Mouse (Mus musculus) G1E (cell line): ENCODE measurements around the gene Pzp. TPM values are rescaled to one million over a fixed set of nuclear protein-coding genes. Genes with fewer than 3 reads are reported as not detected.

Experiments
- ATAC-seq: 2 replicates; pipeline ENCODE4 v1.8.0; 2016; ENCODE audit warnings: mild to moderate bottlenecking; ENCODE audit not compliant: insufficient number of reproducible peaks, poor library complexity, low FRiP score, severe bottlenecking; ENCODE audit errors: extremely low read depth
- DNase-seq: peaks from one replicate; pipeline ENCODE4 v3.0.0; 2012; ENCODE audit warnings: low spot score
- H3K27me3 ChIP-seq: 2 replicates; pipeline ENCODE4 v1.6.1; 2012; ENCODE audit warnings: mild to moderate bottlenecking, low read length, inconsistent platforms; ENCODE audit not compliant: insufficient read depth
- H3K36me3 ChIP-seq: replicated peaks from 2 replicates; pipeline ENCODE3; 2012; ENCODE audit warnings: mild to moderate bottlenecking, inconsistent platforms
- H3K4me1 ChIP-seq: 2 replicates; pipeline ENCODE4 v1.6.1; 2012; ENCODE audit warnings: low read depth, low read length, inconsistent platforms, mixed read lengths; ENCODE audit not compliant: insufficient read depth
- H3K4me3 ChIP-seq: 2 replicates; pipeline ENCODE4 v1.5.1; 2012; ENCODE audit warnings: low read depth, mild to moderate bottlenecking, inconsistent platforms, low read length, moderate library complexity, mixed read lengths
- H3K9me3 ChIP-seq: replicated peaks from 2 replicates; pipeline ENCODE4 v1.6.1; 2012; ENCODE audit warnings: inconsistent platforms
- CTCF ChIP-seq: IDR thresholded peaks from 2 replicates; pipeline ENCODE4 v1.5.1; 2012; ENCODE audit warnings: low read depth, low read length, inconsistent platforms, mixed read lengths
- GATA1 ChIP-seq: IDR thresholded peaks from 2 replicates; pipeline ENCODE4 v1.6.1; 2012; ENCODE audit warnings: borderline replicate concordance, low read length, inconsistent platforms, mixed read lengths
- GATA2 ChIP-seq: IDR thresholded peaks from 2 replicates; pipeline ENCODE4 v1.6.1; 2012; ENCODE audit warnings: low read depth, low read length, inconsistent platforms, borderline replicate concordance
- POLR2AphosphoS5 ChIP-seq: IDR thresholded peaks from 2 replicates; pipeline ENCODE4 v1.6.1; 2012; ENCODE audit warnings: low read depth, low read length, inconsistent platforms; ENCODE audit not compliant: insufficient replicate concordance
- TAL1 ChIP-seq: conservative IDR thresholded peaks from 2 replicates; pipeline ENCODE4 v1.6.1; 2012; ENCODE audit warnings: low read depth, low read length, inconsistent platforms, mixed read lengths
- polyA plus RNA-seq: library from polyadenylated mRNA; stranded (reverse); fragments of >175 nt; gene quantifications from 2 replicates; pipeline ENCODE4 v1.2.3, GENCODE M21; 2012
- total RNA-seq, 2 experiments: library from RNA; stranded (forward) in 1 of 2; stranded (reverse) in 1 of 2; fragments of 200-1000 nt in 1 of 2; fragments of >200 nt in 1 of 2; fragmentation: Nextera tagmentation in 1 of 2; gene quantifications; 2 replicates each; pipeline ENCODE4 v1.2.3; 2014 to 2017

The Pzp gene
- total and polyA plus RNA-seq, 3 experiments, result 0.05 TPM; not detected in 2

- TF ChIP-seq POLR2AphosphoS5 (no peak), TAL1 (no peak), CTCF (no peak), GATA2 (no peak), GATA1 (no peak)
- no peaks in the 10 kb centered on the region for H3K4me1 ChIP-seq
- DNase-seq (no peak), ATAC-seq (no peak)
- H3K27me3 ChIP-seq, result no peaks in the 10 kb centered on the region
- H3K9me3 ChIP-seq, result peaks cover 17% of the 10 kb centered on the region
- H3K4me3 ChIP-seq, result no peak overlapping the region
- H3K36me3 ChIP-seq, result no peaks in the 10 kb centered on the region
These were observed 57.1 kb downstream of the Pzp start for GRCm38 (mm10) chr6:128469451-128469850.

- DNase-seq (no peak), ATAC-seq (no peak)
- Histone ChIP-seq H3K4me1 (no peaks in the 10 kb centered on the region), H3K36me3 (no peaks in the 10 kb centered on the region), H3K4me3 (no peak overlapping the region), H3K9me3 (peaks cover 8% of the 10 kb centered on the region), H3K27me3 (no peaks in the 10 kb centered on the region)
- TF ChIP-seq GATA1 (no peak), TAL1 (no peak), CTCF (no peak), POLR2AphosphoS5 (no peak), GATA2 (no peak)
These were observed 59.2 kb downstream of the Pzp start for GRCm38 (mm10) chr6:128467298-128467697.

DNA sequence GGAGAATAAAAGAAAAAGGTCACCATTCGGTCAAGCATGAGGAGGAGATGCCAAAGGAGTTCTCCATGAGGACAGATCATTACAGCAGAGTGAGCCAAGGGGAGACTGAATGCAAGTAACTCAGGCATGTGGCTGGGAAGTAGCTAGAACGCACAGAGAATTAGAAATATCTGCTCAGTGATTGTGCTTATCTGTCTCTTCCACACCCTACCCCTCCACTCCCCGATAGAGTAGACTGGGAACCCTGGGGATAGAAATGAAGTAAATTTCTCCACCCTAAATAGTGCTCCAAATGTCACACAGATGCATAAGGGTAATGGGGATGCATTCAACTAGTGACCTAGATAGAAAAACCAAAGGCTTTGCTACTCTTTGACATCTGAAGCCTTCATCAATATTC, 60.0 kb downstream of the Pzp start:
- no peak overlapping the region for H3K4me3 ChIP-seq
- no peak for TF ChIP-seq CTCF
- TF ChIP-seq GATA2, result no peak
- TF ChIP-seq TAL1, result no peak
- no peak for TF ChIP-seq POLR2AphosphoS5
- TF ChIP-seq GATA1, result no peak
- no peak for DNase-seq
- no peaks in the 10 kb centered on the region for H3K36me3 ChIP-seq
- no peak for ATAC-seq
- H3K9me3 ChIP-seq, result peaks cover 8% of the 10 kb centered on the region
- no peaks in the 10 kb centered on the region for H3K27me3 ChIP-seq
- H3K4me1 ChIP-seq, result no peaks in the 10 kb centered on the region

DNA sequence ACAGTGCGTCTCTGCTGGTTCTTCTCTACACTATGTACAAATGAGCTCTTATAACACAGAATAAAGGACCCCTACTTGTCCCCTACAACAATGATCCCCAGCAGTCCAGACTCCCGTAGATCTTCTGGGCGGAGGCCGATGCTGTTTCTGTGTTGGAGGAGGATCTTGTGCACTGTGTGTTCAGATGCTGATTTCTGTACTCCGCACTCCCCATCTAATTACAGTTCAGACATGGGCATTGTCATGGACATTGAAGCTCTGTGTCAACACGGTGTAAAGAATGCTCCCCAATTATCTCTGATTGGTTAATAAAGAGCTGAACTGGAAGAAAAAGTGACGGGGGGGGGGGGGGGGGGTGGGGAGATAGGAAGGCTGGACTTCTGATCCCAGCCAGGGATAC, 60.5 kb downstream of the Pzp start:
- no peaks in the 10 kb centered on the region for H3K36me3 ChIP-seq
- ATAC-seq (no peak), DNase-seq (no peak)
- H3K4me3 ChIP-seq, result no peak overlapping the region
- no peaks in the 10 kb centered on the region for H3K4me1 ChIP-seq
- H3K9me3 ChIP-seq, result peaks cover 8% of the 10 kb centered on the region
- H3K27me3 ChIP-seq, result no peaks in the 10 kb centered on the region
- TF ChIP-seq TAL1 (no peak), POLR2AphosphoS5 (no peak), GATA1 (no peak), GATA2 (no peak), CTCF (no peak)

DNA sequence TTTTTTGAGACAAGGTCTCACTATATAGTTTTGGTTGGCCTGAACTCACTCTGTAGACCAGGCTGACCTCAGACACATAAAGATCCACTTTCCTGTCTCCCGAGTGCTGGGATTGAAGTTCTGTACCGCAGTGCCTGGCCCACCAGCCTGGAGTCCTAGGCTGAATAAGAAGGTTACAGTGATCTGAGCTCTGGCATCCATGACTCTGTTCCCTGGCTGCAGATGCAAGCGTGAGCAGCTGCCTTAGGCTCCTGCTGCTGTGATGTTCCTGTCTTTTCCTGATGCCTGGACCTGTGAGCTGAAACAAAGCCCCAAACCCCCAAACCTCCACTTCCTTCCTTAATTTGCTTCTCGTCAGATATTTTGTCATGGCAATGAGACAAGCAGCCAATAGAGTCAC, 61.5 kb downstream of the Pzp start:
- ATAC-seq, result no peak
- no peaks in the 10 kb centered on the region for H3K4me1 ChIP-seq
- TF ChIP-seq GATA1, result no peak
- TF ChIP-seq POLR2AphosphoS5, result no peak
- no peak for TF ChIP-seq GATA2
- TF ChIP-seq TAL1, result no peak
- TF ChIP-seq CTCF, result no peak

DNA sequence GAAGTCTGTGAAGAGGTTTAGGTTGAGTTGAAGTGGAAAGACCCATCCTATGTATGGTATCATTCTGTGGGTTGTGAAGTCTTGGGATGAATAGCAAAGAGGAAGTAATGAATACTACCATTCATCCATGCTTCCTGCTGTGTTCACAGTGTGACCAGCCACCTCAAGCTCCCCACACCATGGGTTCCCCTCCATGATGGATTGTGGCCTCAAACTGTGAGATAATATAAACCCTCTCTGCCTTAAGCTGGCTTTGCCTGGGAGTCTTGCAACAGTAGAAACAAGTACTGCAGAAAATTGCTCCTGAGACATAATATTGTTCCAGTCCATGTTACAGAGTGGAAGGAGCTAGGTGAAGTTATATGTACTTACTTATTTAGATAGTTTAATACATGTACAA, 64.9 kb downstream of the Pzp start:
- Histone ChIP-seq H3K4me1 (no peaks in the 10 kb centered on the region), H3K27me3 (no peaks in the 10 kb centered on the region), H3K4me3 (no peak overlapping the region), H3K9me3 (no peaks in the 10 kb centered on the region), H3K36me3 (no peaks in the 10 kb centered on the region)
- ATAC-seq (no peak), DNase-seq (no peak)
- no peak for TF ChIP-seq CTCF
- TF ChIP-seq GATA2, result no peak
- TF ChIP-seq TAL1, result no peak
- no peak for TF ChIP-seq POLR2AphosphoS5
- TF ChIP-seq GATA1, result no peak

More for the DNA sequence above, 61.5 kb downstream of the Pzp start:
- Histone ChIP-seq H3K27me3 (no peaks in the 10 kb centered on the region), H3K9me3 (peaks cover 6% of the 10 kb centered on the region), H3K36me3 (no peaks in the 10 kb centered on the region), H3K4me3 (no peak overlapping the region)
- DNase-seq, result no peak
